Mouse (Mus musculus): ENCODE results near the gene Qser1. TPM values are rescaled to one million over a fixed set of nuclear protein-coding genes. Genes with fewer than 3 reads are reported as not detected.
"Not testable (repeated sequence)": the region's sequence is repeated elsewhere in the genome, so short reads cannot be mapped to it uniquely, and the experiment has no call there.

Qser1 gene
- total RNA-seq (2015; ENCODE audit: low replicate concordance), result 5.4 and 6.1 TPM in 2 replicates
- total RNA-seq (2017; ENCODE audit: low replicate concordance), result 0.61 and 0.77 TPM in 2 replicates

GRCm38 (mm10) chr2:104816371-104816827 lies at the start of gene Qser1:
TSS of gene Qser1 (minus strand) at chr2:104816760.
- no peak for ATAC-seq (replicated peaks; ENCODE audit: low FRiP score, poor library complexity, severe bottlenecking)

- ATAC-seq (replicated peaks; ENCODE audit: low FRiP score, poor library complexity, severe bottlenecking), result no peak
Observed at GRCm38 (mm10) chr2:104864176-104864860, 47.8 kb upstream of the Qser1 start.

DNA sequence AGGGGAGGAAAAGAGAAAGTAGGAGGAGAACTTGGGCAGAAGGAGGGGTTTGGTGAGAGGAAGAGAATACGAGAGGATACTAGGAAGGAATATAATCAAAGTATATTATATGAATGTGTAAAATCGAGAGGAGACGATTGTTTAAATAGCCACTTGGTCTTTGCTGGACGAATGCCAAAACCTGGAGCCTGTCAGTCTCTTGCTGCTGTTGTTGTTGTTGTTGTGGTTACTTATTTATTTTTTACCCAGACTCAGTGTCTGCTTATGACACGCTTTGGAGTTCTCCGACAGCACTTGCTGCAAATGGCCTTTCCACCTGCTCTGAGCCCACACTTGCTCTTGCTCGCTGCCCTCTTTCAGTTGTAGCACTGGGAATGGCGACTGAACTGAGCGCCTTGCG lies 43.9 kb upstream of the Qser1 start:
- no peak for ATAC-seq (replicated peaks; ENCODE audit: low FRiP score, poor library complexity, severe bottlenecking)

DNA sequence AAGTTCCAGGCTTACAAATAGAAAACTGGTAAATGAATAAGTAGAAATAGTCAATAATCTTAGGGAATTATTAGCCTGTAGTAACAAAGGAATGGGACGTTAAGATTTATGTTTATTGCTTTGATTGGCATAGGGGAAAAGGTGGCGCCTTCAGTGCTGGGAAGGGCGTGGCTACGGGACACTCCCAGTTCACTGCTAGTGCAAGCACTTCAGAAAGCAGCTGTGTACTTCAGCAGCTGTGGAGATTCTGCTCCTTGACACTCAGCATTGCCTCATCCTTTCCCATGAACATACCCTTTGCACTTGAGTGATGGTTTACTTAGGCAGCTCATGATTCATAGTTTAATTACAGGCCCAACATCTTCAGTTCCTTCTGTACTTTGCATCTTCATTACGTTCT lies 42.5 kb upstream of the Qser1 start:
- ATAC-seq (replicated peaks; ENCODE audit: low FRiP score, poor library complexity, severe bottlenecking), result no peak

DNA sequence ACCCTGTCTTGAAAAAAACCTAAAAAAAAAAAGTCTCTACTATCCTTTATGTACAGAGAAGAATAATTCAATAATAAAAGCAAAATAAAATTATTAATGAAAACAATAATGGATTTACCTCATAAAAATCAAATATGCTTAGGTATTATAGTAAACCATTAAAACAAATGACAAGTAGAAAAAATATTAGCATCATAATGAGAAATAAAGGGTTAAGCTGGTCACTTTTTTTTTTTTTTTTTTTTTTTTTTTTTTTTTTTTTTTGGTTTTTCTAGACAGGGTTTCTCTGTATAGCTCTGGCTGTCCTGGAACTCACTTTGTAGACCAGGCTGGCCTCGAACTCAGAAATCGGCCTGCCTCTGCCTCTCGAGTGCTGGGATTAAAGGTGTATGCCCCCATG lies 41.5 kb upstream of the Qser1 start:
- not testable (repeated sequence) for ATAC-seq (replicated peaks; ENCODE audit: low FRiP score, poor library complexity, severe bottlenecking)

DNA sequence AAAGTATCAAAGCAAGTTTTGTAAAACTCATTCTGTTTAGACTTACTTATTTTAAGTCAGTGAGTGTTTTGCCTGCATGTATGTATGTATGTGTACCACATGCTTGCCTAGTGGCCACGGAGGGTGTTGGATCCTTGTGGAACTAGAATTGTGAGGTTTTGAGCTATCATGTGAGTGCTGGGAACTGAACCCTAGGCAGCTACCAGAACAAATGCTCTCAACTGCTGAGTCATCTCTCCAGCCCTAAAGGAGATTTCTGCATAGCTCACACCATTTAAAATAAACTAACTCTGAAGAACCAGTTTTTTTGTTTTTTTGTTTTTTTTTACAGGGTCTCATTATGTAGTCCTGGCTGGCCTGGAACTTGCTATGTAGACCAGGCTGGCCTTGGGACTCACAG lies 39.7 kb upstream of the Qser1 start:
- no peak for ATAC-seq (replicated peaks; ENCODE audit: low FRiP score, poor library complexity, severe bottlenecking)

DNA sequence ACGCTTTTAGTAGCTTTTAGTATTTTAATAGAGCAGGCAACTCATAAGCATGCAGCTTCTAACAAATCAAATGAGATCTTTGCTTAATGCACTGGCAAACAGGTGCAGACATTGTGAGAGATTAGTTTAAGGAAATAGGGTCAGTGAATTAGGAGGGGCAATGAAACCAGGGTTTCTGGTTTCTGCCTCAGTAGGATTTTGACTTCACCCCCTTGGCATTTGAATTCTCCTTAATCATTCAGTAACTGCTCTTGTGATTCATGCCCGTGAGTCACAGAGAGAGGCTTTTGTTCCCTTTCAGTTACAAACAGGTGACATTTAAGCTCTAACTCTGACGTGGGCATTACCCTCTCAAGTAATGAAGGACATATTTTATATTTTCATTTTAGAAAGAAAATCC lies 39.2 kb upstream of the Qser1 start:
- no peak for ATAC-seq (replicated peaks; ENCODE audit: low FRiP score, poor library complexity, severe bottlenecking)

GRCm38 (mm10) chr2:104854836-104855235 lies 38.3 kb upstream of the Qser1 start:
- ATAC-seq (replicated peaks; ENCODE audit: low FRiP score, poor library complexity, severe bottlenecking), result no peak

GRCm38 (mm10) chr2:104852546-104852945 lies 36.0 kb upstream of the Qser1 start:
- no peak for ATAC-seq (replicated peaks; ENCODE audit: low FRiP score, poor library complexity, severe bottlenecking)

DNA sequence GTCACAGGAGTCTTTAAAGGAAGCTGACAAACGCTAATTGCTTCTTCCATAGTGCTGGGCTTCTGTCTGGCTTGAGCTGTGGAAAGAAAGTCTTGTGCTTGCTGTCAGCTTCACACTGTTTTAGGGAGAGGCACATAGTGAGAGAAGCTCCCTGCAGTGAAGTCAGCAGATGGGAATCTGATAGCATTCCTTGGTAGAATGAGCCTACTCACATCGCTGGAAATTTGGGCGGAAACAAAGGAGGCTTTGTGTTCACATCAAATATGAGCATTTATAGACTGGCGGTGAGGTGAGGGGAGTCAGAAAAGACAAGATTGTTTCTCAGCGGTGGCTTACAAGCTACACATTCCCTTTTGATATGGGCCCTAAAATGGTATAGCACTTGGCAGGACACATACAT lies 35.1 kb upstream of the Qser1 start:
- no peak for ATAC-seq (replicated peaks; ENCODE audit: low FRiP score, poor library complexity, severe bottlenecking)

- no peak for ATAC-seq (replicated peaks; ENCODE audit: low FRiP score, poor library complexity, severe bottlenecking)
Observed at GRCm38 (mm10) chr2:104849991-104850359, 33.4 kb upstream of the Qser1 start.

DNA sequence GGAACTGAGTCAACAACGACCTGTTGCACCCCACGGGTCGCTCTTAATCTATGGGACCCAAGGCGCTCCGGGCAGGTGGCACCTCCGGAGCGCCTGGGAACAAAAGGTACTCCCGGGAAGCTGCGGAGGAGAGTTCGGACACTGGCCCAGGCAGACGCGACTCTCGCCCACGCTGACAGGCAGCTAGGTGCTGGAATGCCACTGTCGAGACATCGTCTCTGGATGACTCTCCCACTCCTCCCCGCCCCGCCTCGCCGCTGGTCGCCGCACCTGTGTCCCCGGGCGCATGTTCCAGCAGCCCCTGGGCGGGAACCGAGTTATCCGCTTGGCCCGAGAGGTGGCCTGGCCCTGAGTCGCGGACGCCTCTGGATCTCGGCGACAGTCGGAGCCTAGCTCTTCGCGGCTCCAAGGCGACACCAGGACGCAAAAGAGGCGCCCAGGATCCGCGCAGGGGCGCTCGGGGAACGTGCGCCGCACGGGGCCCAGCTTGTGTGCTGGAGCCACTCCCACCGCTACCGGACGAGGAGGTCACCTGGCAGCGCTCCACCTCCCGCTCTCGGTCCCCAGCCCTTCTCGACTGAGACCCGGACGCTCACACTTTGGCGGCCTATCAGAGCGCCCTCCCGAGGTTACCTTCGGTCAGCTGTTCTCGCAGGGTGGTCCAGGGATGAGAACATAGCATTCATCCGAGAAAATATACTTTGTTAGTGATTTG lies 32.9 kb upstream of the Qser1 start, which contains the start of gene Prrg4:
Prrg4 (minus strand) TSS at position 601 of the 715 bp plus-strand sequence.
- peak; percentile 30; the same call in 1 of the 2 replicates for ATAC-seq (replicated peaks; ENCODE audit: low FRiP score, poor library complexity, severe bottlenecking)

DNA sequence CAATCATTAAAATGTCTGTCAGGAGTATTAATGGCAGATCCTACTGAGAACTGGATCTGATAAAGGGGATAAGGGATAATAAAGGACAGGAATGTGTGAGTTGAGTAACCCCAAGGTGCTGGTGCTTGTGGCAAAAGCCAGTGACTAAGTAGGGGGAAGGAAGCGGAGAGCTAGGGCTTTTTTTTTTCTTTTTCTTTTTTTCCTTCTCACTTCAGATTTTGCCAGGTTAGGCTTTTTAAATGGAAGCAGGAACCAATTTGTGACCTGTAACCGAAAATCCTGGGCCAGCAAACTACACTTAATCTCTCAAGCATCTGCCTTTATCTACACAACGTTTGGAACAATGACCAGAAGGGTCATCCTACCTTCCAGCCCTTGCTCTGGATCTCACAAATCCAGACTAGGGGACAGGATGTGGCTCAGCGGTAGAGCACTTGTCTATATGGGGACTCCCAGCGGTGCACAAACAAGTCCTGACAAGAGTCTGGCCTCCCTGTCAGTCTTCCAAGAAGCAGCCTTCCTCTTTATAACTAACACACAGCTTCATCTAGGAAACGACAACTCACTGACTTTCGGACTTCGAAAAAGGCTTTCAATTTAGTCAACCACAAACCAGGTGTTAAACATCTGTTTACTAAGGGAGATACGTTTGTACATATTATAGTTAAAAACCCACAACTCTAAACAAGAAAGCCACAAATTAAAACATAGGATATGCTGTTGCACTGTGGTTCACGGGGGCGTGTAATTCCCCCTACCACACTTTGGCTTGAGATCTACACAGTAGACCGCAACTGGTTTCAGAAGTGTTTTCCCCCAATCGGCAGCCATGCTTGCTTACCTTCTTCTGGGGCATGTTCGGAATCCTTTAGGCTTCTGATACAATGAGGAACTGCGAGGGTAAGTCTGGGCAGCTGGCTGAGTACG lies 31.9 kb upstream of the Qser1 start:
- no peak for ATAC-seq (replicated peaks; ENCODE audit: low FRiP score, poor library complexity, severe bottlenecking)

DNA sequence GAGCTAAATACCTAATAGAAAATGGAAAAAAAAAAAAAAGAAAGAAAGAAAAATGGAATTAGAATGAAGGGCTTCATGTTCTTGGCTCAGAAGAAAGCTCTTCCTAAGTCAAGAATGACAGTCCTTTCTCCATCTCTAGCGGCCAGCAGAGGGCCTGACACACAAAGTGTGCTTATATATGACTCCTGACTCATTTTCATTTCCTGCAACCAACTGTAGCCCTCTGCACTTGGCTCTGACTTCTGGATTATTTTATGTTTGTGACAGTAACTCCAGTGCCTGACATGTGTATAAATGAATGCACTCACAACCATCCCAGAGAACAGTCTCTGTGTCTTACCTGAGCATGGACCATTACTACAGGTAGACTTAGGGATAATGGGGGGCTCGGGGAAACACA lies 31.1 kb upstream of the Qser1 start:
- ATAC-seq (replicated peaks; ENCODE audit: low FRiP score, poor library complexity, severe bottlenecking), result no peak

DNA sequence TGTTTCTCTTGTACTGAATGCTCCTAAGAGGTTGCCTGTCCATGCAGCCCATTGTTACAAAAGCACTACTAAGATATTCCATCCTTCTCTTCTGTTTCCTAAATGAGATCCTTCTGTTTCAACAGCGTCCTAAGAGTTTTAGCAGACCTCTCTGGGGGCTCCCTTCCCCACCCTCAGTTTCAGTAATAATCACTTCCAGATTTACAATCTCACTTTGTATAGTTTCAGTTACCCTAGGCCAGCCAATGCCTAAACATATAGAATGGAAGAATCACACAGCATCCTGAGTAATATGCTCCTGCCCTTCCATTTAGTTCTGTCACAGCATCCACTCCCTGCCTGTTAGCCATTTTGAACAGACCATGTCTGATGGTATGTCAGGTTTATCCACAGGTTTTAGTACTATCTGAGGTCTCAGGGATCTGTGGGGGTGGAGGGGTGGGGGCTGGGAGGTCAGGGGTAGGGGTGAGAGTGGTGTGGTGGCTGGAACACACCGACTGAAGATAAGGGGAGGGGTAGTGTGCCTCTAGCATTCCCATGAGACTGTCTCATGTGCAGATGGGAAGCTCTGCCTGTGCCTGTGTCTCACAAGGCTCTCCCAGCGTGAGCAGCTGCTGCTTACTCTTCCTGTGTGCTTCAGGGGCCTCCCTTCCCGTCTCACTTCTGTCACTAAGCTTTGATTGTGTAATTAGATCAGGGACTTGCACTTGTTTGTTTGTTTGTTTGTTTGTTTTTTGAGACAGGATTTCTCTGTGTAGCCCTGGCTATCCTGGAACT lies 30.3 kb upstream of the Qser1 start:
- ATAC-seq (replicated peaks; ENCODE audit: low FRiP score, poor library complexity, severe bottlenecking), result no peak

DNA sequence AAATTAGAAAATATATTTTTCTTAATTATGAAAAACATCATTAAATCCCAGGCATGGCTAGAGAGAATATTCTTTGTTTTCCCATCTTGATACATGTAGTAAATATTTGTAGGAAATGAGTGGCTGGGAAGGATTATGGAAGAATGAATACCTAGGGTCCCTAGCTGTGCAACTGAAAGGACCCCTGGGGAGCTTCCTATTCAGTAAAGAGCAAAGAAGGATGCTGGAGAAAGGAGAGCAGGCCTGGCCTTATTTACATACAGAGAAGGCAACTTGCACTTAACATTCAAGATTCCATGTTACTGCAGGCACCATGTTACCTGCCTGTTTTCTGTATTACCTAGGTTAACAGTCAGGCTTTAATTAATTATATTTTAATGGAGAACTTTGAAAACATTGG lies 26.0 kb upstream of the Qser1 start:
- ATAC-seq (replicated peaks; ENCODE audit: low FRiP score, poor library complexity, severe bottlenecking), result no peak

DNA sequence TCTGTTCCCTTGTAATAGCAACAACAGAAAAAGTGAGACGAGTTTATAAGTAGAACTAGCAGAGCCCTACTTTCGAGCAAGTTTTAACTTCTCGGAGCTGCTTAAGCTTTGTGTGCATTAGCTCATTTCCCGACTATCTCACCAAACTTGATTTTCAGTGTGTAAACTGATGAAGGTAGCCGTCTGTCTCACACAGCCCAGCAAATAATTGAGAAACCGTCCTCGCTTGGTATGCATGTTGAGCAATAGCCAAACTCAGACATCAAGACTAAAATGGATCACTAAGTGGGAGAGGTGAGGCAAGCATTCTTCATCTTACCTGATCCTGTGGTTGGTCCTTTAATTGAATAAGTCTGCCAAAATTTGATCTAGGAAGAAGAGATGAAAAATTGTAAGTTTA lies 25.2 kb upstream of the Qser1 start:
- ATAC-seq (replicated peaks; ENCODE audit: low FRiP score, poor library complexity, severe bottlenecking), result no peak

DNA sequence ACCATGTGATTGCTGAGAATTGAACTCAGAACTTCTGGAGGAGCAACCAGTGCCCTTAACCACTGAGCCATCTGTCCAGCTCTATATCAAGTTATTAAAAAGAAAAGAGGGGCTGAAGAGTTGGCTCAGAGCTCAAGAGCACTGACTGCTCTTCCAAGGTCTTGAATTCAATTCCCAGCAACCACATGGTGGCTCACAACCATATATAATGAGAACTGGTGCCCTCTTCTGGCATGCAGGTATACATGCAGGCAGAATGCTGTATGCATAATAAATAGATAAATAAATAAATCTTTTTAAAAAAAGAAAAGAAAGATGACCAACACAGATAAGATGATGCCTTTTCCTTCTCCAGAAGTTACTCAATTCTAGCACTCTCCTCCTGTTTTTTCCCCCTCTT lies 24.4 kb upstream of the Qser1 start:
- ATAC-seq (replicated peaks; ENCODE audit: low FRiP score, poor library complexity, severe bottlenecking), result no peak

DNA sequence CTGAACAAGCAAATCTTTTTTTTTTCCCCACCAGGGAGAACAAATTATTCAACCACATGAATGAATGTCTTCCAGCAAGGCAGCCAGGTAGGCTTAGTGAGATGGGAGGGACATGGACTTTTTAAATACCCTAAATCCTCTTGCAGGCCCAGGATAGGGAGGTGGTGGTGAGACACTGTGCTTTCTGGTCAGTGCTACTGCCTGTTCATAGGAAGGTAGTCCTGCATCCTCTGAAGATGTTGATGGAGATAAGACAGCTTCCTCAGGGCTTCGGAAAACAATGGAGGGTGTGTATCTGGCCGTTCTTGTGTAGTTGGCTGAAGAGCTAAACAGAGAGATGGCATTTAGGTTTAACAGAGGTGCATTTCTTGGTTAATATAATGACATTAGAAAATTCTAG lies 15.9 kb upstream of the Qser1 start:
- ATAC-seq (replicated peaks; ENCODE audit: low FRiP score, poor library complexity, severe bottlenecking), result no peak

GRCm38 (mm10) chr2:104826191-104826590 lies 9.6 kb upstream of the Qser1 start:
- ATAC-seq (replicated peaks; ENCODE audit: low FRiP score, poor library complexity, severe bottlenecking), result no peak

All from erythroid progenitor cell, adult 5-6 weeks (primary cell).